Mouse (Mus musculus) testis, adult 2 months (tissue): Measurements from ENCODE around the gene Nsun4. TPM values are rescaled to one million over a fixed set of nuclear protein-coding genes. Genes with fewer than 3 reads are reported as not detected.

Source experiments
- H3K27ac ChIP-seq: fragments of 200-500 bp; 2 replicates; pipeline ENCODE4 v1.5.1; 2012; ENCODE audit warnings: low read depth, low read length; ENCODE audit not compliant: control insufficient read depth, insufficient read depth
- H3K27me3 ChIP-seq: fragments of 200-500 bp; 2 replicates; pipeline ENCODE4 v1.6.1; 2012; ENCODE audit warnings: mild to moderate bottlenecking, low read length, moderate library complexity; ENCODE audit not compliant: control insufficient read depth, insufficient read depth
- H3K36me3 ChIP-seq: fragments of 200-500 bp; 2 replicates; pipeline ENCODE4 v1.6.1; 2012; ENCODE audit warnings: mild to moderate bottlenecking, low read length; ENCODE audit not compliant: control insufficient read depth, insufficient read depth
- H3K4me1 ChIP-seq: fragments of 200-500 bp; 2 replicates; pipeline ENCODE4 v1.6.1; 2012; ENCODE audit warnings: low read length; ENCODE audit not compliant: control insufficient read depth, insufficient read depth
- H3K4me3 ChIP-seq: fragments of 200-500 bp; 2 replicates; pipeline ENCODE4 v1.5.1; 2012; ENCODE audit warnings: low read depth, mild to moderate bottlenecking, low read length, moderate library complexity, mixed read lengths; ENCODE audit not compliant: control insufficient read depth
- CTCF ChIP-seq: fragments of 200-500 bp; IDR thresholded peaks from 2 replicates; pipeline ENCODE4 v1.5.1; 2012; ENCODE audit warnings: low read depth, mild to moderate bottlenecking, inconsistent platforms, low read length, moderate library complexity; ENCODE audit not compliant: control insufficient read depth, insufficient read depth, insufficient replicate concordance
- POLR2A ChIP-seq: fragments of 200-500 bp; IDR thresholded peaks from 2 replicates; pipeline ENCODE4 v1.6.1; 2012; ENCODE audit warnings: low read depth, mild to moderate bottlenecking, inconsistent platforms, low read length, moderate library complexity; ENCODE audit not compliant: control insufficient read depth
- polyA plus RNA-seq: library from polyadenylated mRNA; depleted of rRNA; stranded (reverse); fragments of >200 nt; gene quantifications from 2 replicates; pipeline ENCODE4 v1.2.3, GENCODE M21; 2012; rRNA removed

Gene Nsun4
- polyA plus RNA-seq, 1 experiment: 263 TPM

DNA sequence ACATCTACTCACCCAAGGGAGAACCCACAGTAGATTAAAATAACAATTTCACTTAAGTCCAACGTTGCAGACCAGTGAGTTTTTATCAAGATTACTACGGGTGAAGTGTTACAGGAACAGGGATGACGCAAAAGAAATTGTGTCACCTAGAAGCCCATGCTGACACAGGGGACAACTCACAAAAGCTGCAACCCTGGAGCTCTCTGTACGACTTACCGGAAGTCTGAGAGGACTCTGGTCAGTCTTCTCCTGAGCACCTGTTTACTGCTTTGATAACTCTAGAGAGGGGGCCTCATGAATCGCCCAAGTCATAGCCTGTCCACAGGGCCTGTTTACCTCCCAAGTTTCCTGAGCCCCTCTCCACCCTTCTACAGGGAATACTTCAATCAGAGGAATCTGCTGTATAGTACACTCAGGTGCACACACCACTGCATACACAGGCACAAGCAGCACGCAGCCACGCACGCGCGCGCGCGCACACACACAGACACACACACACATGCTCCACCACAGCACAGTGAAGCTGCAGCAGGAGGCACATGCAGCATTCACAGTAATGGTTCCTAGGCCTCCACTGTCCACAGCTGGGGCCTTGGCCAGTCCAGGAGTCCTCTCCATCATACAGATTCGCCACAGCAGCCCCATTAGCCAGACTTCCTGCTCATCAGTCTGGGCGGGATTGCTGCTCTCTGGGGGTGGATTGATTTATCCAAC is 58.9 kb downstream of the Nsun4 start:
- TF ChIP-seq POLR2A (no peak), CTCF (no peak)
- H3K27me3 ChIP-seq: no peaks in the 10 kb centered on the region
- no peaks in the 10 kb centered on the region for H3K36me3 ChIP-seq
- no peak overlapping the region for H3K27ac ChIP-seq
- H3K4me1 ChIP-seq: no peaks in the 10 kb centered on the region
- no peak overlapping the region for H3K4me3 ChIP-seq

DNA sequence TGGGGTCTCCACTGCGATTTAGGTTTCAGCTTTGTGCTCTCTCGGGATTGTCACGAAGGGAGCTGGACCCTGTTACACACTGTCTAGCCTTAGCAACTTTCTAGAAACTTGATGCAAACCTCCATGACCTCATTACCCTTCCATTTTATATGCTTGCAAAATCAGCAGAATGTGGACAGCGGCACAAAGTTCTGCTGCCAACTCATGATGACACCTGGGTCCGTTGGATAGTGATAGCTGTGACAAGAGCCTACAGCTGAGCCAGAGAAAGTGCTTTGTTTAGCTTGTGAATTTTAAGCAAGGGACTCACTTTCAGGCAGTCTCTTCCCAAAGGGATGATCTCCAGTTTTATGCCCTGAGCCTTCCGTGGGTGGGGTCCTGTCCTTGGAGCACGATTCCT is 64.3 kb downstream of the Nsun4 start:
- no peaks in the 10 kb centered on the region for H3K27me3 ChIP-seq
- H3K4me3 ChIP-seq: no peak overlapping the region
- H3K36me3 ChIP-seq: no peaks in the 10 kb centered on the region
- peaks cover 10% of the 10 kb centered on the region for H3K4me1 ChIP-seq
- no peak for TF ChIP-seq POLR2A
- TF ChIP-seq CTCF: no peak
- H3K27ac ChIP-seq: no peak overlapping the region

DNA sequence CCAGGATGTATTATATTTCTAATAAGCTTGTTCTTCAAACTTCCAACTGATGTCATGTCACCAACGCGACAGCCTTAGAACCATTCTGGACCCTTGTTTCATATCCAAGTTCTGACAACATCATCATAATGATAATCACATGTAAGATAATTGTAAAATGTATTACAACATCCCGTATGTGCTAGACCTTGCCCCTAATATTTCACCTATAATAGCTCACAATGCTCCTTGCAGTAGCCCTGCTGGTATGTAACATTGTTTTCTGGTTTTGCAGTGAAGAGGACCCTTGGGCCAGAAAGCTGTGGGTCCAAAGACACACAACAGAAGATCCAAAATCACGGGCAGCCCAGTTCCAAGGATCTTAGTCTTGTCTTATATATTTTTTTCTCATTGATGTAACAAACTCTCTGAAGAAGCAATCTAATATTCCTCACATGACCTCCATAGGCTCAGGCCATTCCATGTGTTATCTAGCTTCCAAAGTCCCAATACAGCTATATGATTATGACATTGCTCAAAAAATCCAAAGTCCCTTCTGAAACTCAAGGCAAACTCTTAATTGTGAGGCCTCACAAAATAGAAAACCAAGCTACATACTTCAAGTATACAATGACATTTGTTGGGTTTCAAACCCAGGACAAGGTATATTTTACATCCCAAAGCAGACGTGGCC is 65.7 kb downstream of the Nsun4 start:
- no peak for TF ChIP-seq POLR2A
- no peak for TF ChIP-seq CTCF
- Histone ChIP-seq H3K4me1 (peaks cover 13% of the 10 kb centered on the region), H3K27ac (no peak overlapping the region), H3K4me3 (no peak overlapping the region), H3K27me3 (no peaks in the 10 kb centered on the region), H3K36me3 (no peaks in the 10 kb centered on the region)

DNA sequence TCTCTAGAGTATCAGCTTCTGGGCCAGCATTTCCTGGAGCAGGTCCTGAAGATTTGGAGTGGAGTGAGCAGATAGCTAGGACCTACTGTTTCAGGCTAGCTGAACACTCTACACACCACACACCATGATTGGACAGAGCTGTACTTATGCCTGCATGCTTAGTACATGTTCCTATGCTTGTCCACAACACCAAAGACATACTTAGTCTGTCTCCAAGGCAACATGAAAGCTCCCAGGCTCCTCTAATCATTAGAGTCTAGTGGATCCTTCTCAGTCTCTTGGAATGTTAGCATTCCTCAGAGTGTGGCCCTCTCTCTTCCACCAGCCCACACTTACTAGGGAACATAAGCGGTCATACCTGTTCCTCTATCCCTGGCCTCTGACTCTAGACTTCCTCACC is 66.2 kb downstream of the Nsun4 start:
- H3K27ac ChIP-seq: no peak overlapping the region
- peaks cover 13% of the 10 kb centered on the region for H3K4me1 ChIP-seq
- H3K27me3 ChIP-seq: no peaks in the 10 kb centered on the region
- no peaks in the 10 kb centered on the region for H3K36me3 ChIP-seq
- no peak for TF ChIP-seq CTCF
- no peak for TF ChIP-seq POLR2A
- H3K4me3 ChIP-seq: no peak overlapping the region

DNA sequence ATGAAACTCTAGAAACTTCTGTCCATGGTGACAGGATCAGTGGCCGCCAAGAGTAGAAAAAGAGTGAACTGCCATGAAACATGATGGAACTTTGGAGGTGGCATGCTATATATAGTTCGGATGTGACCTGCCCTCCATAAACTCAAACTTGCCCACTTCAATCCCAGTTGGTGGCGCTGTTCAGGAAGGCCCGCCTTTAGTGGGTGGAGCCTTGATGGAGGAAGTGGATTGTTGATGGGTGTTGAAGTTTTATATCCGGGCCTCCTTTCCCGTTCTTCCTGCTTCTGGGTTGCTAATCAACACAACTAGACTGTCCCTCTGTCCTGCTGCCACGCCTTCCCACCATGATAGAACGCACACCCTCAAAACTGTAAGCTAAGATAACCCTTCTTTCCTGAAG is 68.7 kb downstream of the Nsun4 start:
- peaks cover 13% of the 10 kb centered on the region for H3K4me1 ChIP-seq
- no peaks in the 10 kb centered on the region for H3K36me3 ChIP-seq
- no peak for TF ChIP-seq CTCF
- no peak for TF ChIP-seq POLR2A
- H3K27ac ChIP-seq: no peak overlapping the region
- H3K4me3 ChIP-seq: no peak overlapping the region; the same call in 1 of the 2 replicates
- no peaks in the 10 kb centered on the region for H3K27me3 ChIP-seq

DNA sequence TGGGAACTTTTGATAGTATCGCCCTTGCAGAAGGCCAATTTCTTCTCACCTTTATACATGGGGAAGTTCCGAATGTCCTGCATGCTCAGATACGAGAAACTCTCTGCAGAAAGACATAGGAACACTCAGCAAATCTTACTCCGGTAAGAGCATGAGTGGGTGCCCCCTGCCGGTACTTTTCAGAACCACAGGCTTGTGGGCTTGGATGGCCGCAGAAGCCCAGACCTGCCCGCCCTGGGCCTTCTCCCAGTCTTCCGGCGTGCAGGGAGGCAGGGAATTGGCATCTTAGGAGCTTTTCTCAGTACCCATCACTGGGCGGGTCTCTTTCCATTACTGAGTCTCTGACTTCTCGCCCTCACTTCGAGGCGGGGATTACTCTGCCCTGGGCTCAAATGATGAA is 69.6 kb downstream of the Nsun4 start:
- Histone ChIP-seq H3K36me3 (no peaks in the 10 kb centered on the region), H3K4me3 (peak overlapping the region; percentile 53), H3K27ac (no peak overlapping the region), H3K27me3 (no peaks in the 10 kb centered on the region), H3K4me1 (peaks cover 13% of the 10 kb centered on the region)
- TF ChIP-seq CTCF (peak; percentile 67; the same call in 1 of the 2 replicates), POLR2A (no peak)

Other genes starting within 250 kb of the Nsun4 start
- gene Mob3c, start 225.8 kb downstream of the Nsun4 start, polyA plus RNA-seq: 9.3 and 12.8 TPM in 2 replicates
- 29.4 and 31.2 TPM in 2 replicates for gene Mknk1, start 214.7 kb downstream of the Nsun4 start, polyA plus RNA-seq
- gene Kncn, start 169.5 kb downstream of the Nsun4 start, polyA plus RNA-seq: 0.96 and 1.0 TPM in 2 replicates
- not detected in 2 replicates for gene 6430628N08Rik, start 163.2 kb downstream of the Nsun4 start, polyA plus RNA-seq
- 0.08 and 0.25 TPM in 2 replicates for gene Dmbx1, start 114.0 kb downstream of the Nsun4 start, polyA plus RNA-seq
- 31.6 and 32.2 TPM in 2 replicates for gene Faah, start 36.0 kb downstream of the Nsun4 start, polyA plus RNA-seq
- gene Uqcrh, start 21.2 kb upstream of the Nsun4 start, polyA plus RNA-seq: 108 and 112 TPM in 2 replicates
- 122 and 128 TPM in 2 replicates for gene Lrrc41, start 21.4 kb upstream of the Nsun4 start, polyA plus RNA-seq
- 5.3 and 6.0 TPM in 2 replicates for gene Rad54l, start 69.8 kb upstream of the Nsun4 start, polyA plus RNA-seq
- gene Pomgnt1, start 70.0 kb upstream of the Nsun4 start, polyA plus RNA-seq: 111 and 113 TPM in 2 replicates
- gene Lurap1, start 97.5 kb upstream of the Nsun4 start, polyA plus RNA-seq: 30.3 and 36.1 TPM in 2 replicates
- gene Tspan1, start 113.7 kb upstream of the Nsun4 start, polyA plus RNA-seq: 4.3 TPM in 2 replicates
- gene 1700042G07Rik, start 119.5 kb upstream of the Nsun4 start, polyA plus RNA-seq: 696 and 816 TPM in 2 replicates
- not detected in 2 replicates for gene Gm49337, start 119.5 kb upstream of the Nsun4 start, polyA plus RNA-seq
- gene Pik3r3, start 167.7 kb upstream of the Nsun4 start, polyA plus RNA-seq: 46.5 TPM in 2 replicates